Mouse (Mus musculus) erythroblast, adult 5-6 weeks (primary cell): ENCODE results near the gene Atp5j2. TPM values are rescaled to one million over a fixed set of nuclear protein-coding genes. Genes with fewer than 3 reads are reported as not detected.

Experiments used
- ATAC-seq: replicated peaks from 2 replicates; pipeline ENCODE4 v1.8.0; 2016; ENCODE audit warnings: moderate number of reproducible peaks, mild to moderate bottlenecking, moderate TSS enrichment, inconsistent platforms; ENCODE audit not compliant: poor library complexity, low FRiP score, severe bottlenecking
- total RNA-seq, 2 experiments: library from RNA; stranded (forward) in 1 of 2; stranded (reverse) in 1 of 2; fragments of 150-400 nt in 1 of 2; fragments of 200-764, 138-1000 nt in 1 of 2; gene quantifications; 2 replicates each; pipeline versions ENCODE4 v1.2.3 to v1.2.4; 2015 to 2017; ENCODE audit warnings: low replicate concordance in 2 of 2

Atp5j2 gene
- total RNA-seq, 2 experiments from 2014 or later, result 43.4 to 168 TPM

DNA sequence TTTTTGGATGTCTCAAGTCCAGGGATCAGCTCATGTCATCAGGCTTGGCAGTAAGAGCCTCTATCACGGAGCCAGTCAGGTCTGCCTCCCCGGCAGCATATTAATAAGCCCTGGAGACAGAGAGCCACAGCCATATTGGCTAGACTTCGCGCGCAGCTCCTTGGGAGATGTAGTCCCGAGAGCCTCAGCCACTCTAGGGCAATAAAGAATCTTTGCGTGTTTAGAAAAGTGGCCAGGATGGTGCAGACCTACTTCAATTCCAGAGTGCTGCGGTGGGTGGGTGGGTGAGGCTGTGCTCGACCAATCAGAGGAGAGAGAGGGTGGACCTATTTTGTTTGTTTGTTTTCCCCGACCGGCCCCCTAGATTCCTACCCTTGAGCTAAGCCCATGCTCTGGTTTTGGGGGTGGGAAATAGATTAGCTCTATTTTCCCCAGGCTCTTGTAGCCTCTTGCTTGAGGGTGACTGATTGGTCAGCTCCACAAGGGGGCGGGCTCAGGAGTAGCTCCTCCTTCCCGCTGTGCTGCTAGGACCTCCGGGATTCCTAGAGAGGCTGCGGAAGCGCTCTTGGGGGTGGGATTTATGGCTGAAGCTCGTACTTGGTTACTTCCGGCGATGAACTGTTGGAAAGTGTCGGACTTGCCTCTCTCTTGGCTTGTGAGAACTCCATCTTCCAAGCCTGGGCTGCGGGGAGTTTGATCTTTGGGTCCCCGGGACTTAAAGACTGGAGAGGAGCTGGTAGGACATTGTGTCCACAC, 12.3 kb upstream of the Atp5j2 start, which contains the start of gene Zkscan5:
TSS of gene Zkscan5 (plus strand) at position 627 of the 756 bp plus-strand sequence.
- peak; percentile 88 for ATAC-seq

DNA sequence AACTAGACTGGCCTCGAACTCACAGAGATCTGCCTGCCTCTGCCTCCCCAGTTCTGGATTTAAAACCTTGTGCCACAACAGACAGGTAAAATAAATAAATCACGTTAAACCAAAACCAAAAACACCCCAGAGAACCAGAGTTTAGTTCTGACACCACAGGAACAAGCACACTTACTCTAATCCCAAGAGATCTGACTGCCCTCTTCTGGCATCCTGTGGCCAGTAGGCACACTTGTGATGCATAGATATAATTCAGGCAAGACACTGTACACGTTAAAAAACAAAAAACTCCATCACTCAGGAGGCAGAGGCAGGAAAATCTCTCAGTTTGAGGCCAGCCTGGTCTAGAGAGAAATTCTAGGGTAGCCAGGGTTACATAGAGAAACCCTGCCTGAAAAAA, 10.6 kb upstream of the Atp5j2 start:
- no peak for ATAC-seq

DNA sequence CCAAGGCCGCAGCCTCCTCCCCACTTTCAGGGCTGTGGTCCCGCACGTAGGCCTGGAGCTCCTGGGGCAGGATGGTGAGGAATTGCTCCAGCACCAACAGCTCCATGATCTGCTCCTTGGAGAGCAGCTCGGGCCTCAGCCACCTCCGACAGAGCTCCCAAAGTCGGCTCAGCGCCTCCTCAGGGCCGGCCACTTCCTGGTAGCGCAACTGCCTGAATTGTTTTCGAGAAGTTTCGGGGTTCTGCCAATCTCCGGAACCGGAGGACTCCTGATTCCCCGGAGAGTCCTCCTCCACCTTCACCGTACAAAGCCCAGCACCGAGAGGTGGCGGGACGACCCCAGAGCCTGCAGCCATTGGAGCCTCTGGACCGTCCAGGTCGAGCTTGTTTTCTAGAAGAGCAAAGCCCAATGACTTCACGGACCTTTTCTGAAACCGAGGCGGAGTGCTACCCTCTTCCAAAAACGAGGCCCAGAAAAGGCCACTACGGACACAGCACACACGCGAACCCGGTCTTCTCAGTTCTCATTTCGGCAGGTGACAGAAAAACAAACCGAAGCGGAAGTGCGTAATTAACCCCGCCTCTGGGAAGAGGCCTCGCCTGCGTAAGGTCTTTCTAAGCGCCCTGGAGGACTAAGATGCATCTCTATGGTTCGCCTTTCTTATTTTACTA, 9.6 kb upstream of the Atp5j2 start, which contains the start of gene Zkscan14:
TSS of gene Zkscan14 (minus strand) at position 548 of the 671 bp plus-strand sequence.
- ATAC-seq, result peak; percentile 73

DNA sequence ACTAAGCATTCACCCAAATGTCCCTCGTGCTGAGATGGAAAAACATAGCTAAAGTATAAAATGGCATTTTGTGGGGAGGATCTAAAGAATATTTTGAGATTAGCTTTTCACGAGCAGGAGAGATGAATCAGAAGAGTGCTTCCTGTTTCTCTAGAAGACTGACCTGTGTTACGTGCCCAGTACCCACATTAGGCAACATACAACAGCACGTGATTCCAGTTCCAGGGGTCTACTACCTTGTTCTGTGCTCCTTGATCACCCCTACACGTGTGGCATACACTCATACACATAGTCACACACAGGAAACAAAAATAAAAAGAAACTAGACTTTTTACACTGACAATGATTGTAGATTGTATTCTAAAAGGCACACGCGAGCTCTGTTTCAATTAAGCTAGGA, 8.5 kb upstream of the Atp5j2 start:
- ATAC-seq, result no peak

DNA sequence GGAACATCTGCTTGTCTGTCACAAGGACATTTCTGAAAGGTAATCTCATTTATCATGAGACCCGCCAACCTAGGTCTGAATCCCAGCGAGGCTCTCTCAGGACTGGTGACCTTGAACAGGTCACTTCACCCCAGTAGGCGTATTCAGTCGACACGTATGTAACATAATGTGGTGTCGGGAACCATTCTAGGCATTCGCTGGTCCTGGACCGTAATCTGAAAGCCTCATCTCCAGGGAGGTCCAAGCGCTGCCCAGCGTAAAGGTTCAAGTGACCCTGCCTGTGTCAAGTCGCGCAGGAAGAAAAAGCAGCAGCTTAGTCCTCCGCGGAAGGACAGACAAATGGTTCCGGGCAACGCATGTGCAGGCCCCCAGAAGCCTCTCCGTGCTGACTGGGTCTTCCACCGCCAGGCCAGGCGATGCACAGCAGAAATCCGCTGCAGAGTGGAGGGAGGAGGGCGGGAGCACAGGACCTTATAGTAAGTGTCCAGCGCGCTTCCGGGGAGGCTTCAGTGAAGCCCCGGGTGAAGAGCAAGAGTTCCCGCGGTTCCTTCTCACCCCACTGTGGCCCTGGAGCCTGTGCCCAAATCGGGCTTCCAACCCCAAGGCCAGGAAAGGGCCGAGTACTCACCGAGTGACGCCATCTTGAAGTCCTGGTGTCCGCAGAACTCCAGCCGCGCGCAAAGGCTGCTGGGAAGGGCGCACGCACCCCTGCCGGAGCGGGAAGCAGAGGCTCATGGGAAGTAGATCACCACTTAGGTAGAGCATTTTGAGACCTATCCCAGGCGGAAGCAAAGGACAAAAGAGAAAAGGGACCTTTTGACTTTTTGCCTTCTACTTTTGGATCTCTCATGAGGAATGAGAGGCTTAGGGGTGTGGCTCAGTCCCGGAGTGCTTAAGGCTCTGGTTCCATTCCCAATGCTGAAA, 725 bp downstream of the Atp5j2 start:
- ATAC-seq, result peak; percentile 96

DNA sequence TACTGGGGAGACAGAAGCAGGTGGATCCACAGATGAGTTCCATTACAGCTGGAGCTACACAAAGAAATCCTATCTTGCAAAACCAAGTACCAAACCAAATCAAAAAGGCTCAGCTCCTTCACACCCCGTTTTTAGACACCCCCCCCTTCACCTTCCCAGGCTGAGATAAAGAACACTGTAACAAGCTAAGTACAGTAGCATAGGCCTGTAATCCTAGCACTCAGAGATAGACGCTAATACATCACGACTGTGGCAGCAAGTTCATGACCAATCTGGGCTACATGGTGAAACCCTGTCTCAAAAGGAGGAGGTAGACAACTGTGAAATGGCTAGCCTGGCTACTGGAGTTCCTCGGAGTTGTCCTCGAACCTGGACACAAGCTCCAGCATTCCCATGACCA, 1.5 kb downstream of the Atp5j2 start:
- no peak for ATAC-seq

DNA sequence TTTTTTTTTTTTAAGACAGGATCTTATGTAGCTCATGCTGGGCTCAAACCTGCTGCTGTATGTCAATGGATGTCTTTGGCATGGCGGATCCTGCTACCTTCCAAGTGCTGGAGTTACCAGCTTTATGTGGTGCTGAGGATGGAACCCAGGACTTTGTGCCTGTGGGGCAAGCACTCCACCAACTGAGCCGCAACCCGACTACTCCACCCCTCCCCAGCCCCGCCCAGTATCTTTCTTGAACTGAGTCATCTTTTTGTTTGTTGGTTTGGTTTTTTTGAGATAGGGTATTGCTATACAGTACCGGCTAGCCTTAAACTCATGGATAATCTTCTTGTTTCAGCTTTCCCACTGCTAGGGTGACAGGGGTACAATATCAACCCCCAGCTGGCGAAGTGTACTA, 2.4 kb downstream of the Atp5j2 start:
- no peak for ATAC-seq

DNA sequence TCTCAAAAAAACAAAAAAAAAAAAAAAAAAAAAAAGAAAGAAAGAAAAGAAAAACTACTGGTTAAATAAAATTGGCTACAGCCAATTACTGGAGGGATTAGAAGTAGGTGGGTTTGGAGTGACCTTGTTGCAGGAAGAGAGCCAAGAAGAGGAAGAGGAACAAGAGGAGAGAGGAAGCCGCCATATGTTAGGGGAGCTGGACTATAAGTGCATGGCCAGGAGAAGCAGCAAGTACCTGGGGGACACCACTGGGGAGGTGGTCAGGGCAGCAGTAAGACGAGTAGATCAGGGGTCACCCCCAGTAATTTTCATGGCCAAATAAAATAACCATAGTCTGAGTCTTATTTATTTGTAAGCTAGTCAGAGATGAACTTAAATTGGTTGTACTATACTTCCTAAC, 6.6 kb downstream of the Atp5j2 start:
- ATAC-seq, result no peak

DNA sequence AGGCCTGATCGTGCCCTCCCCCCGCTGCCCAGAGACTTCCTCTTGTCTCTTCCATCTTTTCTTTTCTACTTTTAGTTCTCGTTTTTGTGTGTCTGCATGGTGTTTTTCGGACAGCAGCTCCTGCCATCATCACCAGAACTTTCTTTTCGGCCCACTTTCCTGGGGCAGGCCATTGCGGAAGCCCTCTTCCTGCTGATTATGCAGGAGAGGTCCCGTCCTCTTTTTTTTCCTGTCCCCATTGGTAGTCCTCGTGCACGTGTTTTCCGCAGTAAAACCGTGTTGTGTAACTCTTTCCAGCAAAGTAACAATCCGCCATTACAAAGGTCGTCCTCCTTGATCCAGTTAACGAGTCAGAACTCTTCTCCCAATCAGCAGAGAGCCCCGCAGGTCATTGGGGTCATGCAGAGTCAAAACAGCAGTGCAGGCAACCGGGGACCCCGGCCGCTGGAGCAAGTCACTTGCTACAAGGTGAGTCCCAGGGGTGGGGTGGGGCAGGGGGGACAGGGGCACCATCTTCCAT, 13.3 kb downstream of the Atp5j2 start:
- no peak for ATAC-seq

DNA sequence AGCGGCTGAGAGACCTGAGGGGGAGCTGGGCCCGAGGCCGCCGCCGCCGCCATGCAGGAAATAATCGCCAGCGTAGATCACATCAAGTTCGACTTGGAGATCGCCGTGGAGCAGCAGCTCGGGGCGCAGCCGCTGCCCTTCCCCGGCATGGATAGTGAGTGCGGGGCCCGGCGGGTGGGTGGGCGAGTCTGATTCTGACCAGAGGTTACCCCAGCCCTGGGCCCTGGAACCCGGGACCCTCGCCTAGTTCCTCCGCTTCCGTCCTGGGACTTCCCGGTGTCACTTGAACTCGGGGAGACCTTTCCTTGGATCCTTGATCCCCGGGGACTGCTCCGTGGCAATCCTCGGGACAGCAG, 24.6 kb downstream of the Atp5j2 start:
- ATAC-seq, result peak; percentile 4; the same call in 1 of the 2 replicates

DNA sequence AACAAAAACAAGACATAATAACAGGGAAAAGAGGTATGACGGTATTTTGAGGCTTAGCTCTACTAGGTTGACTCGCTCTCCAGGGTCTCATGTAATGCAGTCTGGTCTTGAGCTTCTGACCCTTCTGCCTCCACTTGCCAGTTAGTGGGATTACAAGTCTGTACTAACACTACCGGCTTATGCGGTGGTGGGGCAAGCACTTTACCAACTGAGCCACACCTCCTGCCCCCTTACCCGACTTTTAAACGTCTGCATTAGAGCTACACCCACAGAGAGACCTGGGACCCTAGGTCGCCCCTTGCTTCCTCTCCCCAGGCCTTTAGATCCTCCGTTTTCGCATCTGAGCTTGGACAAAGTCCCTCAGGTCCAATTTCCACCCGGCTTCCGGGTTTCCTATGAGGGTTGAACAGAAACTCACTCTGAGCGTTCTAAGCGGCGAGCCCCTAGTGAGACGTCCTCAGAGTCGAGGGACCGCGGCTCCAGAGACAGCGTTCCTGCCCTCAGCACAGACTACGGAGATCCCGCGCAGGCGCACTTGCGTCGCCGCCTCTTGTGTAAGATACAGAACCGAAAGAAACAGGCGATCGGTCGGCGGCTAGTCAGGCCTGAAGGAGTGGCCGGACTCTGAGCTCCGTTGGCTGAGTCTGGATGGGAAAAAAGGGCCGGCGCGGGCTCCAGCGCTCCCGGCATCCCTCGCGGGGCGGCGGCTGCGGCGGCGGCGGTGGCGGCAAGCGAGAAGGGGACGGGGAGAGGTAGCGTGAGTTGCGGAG, 25.1 kb downstream of the Atp5j2 start, which contains the start of the genes Ptcd1 and Cpsf4:
TSS of gene Ptcd1 (minus strand) at position 573 of the 770 bp plus-strand sequence.
TSS of gene Cpsf4 (plus strand) at position 678 of the 770 bp plus-strand sequence.
- ATAC-seq, result peak; percentile 88

DNA sequence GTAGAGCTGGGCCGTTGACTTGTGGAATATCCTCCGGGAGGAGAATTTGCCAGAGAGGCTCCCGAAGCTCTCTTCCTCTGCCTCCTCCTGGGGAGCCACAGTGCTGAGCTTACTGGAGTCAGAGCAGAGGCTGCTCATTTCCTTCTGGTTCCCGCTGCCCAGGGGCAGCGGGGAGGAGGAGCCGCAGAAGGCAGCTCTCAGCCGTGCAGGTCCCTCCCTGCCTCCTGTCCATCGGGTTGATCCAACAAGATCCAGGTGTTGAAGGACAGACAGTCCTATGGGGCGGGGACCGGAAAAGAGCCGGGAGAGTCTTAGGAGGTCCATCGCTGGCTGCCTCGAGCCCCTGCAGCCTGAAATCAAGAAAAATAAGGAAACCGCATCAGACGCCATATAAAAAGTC, 26.7 kb downstream of the Atp5j2 start:
- ATAC-seq, result no peak

DNA sequence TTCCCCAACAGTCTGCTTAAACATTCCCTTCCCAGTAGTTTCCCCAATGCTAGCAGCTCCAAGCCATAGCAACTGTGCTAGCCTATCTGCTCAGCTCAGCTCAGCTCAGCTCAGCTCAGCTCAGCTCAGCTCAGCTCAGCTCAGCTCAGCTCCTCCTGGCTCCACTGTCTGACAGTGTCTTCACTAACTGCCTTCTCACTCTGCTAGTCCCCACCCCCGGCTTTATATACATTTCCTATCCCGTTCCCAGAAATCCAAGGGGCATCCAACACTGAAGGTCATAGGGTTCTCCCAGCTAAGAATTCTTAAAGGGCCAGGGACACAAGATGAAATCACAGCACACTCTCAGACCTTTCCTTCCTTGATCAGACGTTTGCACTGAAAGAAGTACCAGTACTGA, 27.2 kb downstream of the Atp5j2 start:
- ATAC-seq, result no peak

DNA sequence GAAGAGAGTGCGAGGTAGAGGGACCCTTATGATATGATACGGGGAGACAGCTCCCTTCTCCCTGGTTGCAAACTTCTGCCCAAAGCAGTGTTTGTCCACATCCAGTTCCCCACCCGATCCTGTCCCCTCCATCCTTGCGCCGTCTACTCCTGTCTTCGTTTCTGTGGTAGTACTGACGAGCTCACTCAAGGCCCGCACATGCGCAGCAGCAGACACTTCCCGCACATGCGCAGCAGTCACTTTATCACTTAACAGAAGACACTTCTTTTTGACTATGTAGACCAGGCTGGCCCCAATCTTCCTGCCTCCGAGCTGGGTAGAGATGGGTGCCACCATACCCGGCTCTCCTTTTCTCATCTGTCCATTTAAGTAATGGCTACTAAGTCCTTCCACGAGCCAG, 30.5 kb downstream of the Atp5j2 start:
- ATAC-seq, result no peak

DNA sequence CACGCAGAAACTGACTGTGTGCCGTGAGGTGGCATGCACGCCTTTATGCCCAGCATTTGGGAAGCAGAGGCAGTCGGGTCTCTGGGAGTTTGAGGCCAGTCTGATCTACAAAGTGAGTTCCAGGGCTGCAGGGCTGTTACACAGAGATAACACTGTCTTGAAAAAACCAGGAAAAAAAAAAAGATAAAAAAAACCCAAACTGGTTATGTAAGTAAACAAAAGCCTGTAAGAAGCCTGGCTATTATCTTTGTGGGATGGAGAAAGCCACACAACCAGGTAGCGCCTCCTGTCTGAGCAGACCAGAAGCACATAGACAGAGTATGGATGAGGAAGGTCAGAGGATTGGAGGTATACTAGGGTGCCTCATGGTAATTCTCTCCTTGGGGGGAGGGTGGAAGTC, 39.2 kb downstream of the Atp5j2 start:
- no peak for ATAC-seq

DNA sequence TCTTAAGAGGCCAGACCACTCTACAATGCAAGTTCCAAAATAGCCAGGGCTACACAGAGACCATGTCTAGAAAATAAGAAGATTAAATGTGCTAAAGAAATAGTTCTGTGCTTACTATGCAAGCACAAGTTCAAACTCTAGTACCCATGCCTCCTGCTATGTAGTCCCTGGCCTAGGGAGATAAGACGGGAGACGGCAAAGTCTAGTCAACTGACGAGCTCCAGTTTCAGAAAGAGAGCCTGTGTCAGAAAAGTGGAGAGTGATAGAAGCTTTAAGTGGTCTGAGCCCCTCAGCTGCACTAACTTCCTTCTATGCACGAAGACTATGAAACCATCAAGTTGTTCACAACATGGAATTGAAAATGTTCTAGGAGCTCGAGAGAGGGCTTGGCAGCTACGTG, 42.6 kb downstream of the Atp5j2 start:
- no peak for ATAC-seq

DNA sequence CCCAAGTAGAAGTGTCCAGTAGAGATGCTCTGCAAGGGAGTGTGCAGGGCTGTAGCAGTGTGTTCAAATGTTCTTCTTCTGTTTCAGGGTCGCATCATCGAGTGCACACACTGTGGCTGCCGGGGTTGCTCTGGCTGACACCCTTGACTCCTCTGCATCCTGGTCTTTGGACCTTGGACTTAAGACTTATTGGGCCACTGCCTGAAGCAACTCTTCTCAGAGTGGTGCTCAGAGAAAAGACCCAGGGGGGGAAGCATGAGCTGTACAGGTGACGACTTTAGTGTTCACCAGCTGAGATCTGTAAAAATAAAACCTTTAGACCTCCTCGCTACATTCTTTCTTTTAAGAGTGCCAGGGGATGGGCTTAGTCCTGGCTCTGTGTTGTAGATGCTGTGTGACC, 44.1 kb downstream of the Atp5j2 start:
- ATAC-seq, result no peak

DNA sequence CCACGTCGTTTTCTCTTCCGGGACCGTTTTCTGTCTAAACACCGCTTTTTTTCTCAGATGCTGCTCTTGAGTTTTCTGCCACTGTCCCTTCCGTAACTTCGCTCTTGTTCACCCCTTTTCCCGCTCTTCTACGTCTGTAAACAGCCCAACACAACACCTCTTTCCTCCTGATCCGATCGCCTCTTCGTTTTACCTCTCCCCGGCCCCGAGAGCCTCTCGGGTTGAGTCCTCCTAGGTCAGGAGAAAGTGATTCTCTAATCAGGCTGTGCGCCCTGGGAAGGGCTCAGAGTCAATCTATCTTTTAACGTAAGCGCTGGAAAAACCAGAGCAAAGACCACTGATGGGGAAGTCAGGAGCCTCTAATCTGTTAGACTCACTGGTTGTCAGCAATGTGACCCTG, 51.3 kb downstream of the Atp5j2 start:
- peak; percentile 64 for ATAC-seq
